Mouse (Mus musculus): Measurements from ENCODE around the gene Rbm19.

GRCm38 (mm10) chr5:120131600-120131999 is 15.3 kb downstream of the Rbm19 start:
- TF ChIP-seq CTCF (IDR thresholded peaks at IDR 0.05; ENCODE audit: insufficient read depth, low read length), result peak; percentile 59
- no peak for TF ChIP-seq POLR2A (IDR thresholded peaks at IDR 0.05; ENCODE audit: borderline replicate concordance, extremely low read depth, low read depth, low read length)
